Mouse (Mus musculus): ENCODE results near the gene Dmrt3.

The Dmrt3 gene

GRCm38 (mm10) chr19:25622291-25623251 lies 12.5 kb downstream of the Dmrt3 start:
- DNase-seq (ENCODE audit: low spot score), result no peak

DNA sequence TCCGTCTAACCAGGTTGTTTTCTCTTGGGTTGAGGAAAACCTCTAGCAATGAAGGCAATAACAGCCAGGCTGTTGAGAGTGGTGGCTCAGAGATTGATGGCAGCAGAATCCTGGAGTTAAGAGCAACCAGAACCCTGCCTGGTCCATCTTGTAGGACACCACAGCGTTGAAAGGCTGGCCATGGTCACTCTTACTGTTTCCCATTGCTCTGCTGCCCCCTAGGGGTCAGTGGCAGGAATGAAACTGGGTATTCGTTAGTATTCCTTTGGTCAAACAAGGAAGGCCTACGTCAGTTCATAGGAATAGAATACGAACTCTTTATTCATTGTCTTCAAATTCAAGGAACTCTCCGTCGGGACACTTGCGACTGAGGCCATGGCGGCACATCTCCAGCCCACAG lies 18.4 kb downstream of the Dmrt3 start:
- no peak for DNase-seq (ENCODE audit: low spot score)

DNA sequence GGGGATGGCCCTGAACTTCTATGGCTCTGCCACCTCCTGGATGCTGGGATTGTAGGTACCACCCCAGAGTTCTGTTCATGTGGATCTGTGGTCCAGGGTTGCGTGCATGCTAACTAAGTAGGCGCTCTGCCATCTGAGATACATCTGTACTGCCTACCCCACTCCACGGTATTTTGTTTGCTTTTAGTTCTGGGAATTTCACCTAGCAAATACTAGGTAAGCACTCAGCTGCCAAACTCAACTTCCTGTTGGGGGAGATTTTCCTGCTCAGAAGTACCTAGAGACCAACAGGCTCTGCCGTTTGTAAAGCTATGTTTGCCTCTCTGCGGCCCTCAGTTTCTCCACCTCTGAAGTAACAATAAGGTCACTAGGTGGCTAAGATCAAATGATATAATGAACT lies 25.0 kb downstream of the Dmrt3 start:
- no peak for DNase-seq (ENCODE audit: low spot score)

DNA sequence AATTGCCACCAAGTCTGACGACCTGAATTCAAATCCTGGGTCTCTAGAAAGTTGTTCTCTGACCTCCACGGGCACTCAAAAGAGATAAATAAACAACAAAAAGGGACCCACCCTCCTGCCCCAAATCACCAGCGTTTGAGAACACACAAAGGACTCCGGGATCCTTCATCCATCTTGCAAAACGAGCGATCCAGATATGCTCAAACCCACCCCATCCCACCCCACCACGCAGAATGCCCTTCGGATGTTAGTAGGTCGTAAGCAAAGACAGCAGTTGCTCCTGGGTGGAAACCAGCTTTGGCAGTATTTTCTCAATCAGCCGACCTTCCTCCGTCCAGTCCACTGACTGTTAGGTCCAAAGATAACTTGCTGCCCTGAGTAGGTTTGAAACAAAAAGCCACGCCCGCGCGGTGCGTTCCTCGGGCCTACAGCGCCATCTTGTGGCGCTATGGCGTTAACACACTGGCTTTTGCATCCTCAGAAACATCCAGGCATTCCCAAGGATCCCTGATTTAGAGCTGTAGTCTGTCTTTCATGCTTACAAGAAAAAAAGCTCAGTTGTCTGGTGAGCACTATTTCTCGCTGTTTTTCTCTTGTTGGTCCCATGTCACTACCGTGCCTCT lies 25.6 kb downstream of the Dmrt3 start:
- no peak for DNase-seq (ENCODE audit: low spot score)

DNA sequence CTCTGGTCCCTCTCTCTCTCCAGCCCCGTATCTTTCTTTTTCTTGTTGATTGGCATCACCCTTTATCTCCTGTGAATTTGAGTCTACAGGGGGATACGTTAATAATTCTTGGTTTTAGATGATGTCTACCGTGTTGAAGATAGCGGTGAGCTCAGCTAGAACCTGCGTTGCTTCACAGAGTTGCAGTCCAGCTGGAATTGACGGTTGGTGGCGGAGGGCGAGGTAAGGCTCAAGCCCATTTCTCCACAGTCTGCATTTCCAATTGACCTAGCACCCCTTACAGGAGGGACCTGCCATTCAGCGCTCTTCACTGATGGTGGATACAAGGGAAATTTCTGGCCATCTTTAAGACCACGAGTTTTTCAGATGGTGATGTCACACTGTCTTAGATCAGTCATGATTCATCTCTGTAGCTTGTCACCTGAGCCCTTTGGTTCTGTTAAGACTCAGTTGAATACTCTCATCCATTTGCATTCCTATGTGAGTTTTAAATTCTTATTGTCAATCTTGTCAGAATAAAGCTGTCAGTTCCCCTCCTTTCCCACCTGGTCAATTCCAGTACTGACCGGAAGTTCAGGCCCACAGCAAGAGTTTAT lies 28.8 kb downstream of the Dmrt3 start:
- no peak for DNase-seq (ENCODE audit: low spot score)

DNA sequence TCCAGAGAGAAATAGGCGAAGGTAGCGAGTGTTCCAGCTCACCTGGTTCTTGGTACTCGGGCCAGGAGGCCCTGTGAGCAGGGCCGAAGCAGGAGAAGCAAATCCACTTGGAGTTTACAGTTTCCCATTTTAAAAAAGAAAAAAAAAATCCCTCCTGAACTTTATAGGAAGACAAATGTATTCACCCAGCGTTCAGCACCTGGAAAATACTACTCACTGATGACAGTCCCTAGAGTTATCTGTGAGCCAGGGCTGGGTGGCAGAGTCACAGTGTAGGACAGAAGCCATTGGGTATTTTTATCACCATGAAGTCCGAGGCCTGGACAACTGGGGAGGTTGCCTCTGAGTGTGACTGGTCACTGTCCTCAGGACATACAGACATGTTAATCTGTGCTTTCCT lies 31.7 kb downstream of the Dmrt3 start:
- no peak for DNase-seq (ENCODE audit: low spot score)

- no peak for DNase-seq (ENCODE audit: low spot score)
These were observed 37.0 kb downstream of the Dmrt3 start for GRCm38 (mm10) chr19:25647136-25647535.

GRCm38 (mm10) chr19:25648701-25649100 lies 38.6 kb downstream of the Dmrt3 start:
- DNase-seq (ENCODE audit: low spot score), result no peak

DNA sequence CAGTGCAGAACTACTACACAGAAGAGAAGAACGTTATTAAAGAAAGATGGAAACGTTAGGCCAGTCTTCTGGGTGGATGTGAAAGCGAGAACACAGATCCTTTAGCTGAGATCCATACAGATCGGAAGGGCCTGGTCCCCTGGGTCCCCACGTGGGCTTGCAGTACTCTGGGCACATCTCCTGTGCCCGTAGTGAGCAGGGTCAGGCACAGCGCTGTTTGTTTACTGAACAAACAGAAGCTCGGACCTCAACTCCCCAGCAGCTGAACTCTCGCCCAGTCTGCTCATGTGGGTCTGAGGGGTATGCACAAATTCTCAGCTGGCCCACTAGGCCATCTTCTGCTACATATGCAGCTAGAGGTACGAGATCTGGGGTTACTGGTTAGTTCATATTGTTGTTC lies 40.4 kb downstream of the Dmrt3 start:
- no peak for DNase-seq (ENCODE audit: low spot score)

DNA sequence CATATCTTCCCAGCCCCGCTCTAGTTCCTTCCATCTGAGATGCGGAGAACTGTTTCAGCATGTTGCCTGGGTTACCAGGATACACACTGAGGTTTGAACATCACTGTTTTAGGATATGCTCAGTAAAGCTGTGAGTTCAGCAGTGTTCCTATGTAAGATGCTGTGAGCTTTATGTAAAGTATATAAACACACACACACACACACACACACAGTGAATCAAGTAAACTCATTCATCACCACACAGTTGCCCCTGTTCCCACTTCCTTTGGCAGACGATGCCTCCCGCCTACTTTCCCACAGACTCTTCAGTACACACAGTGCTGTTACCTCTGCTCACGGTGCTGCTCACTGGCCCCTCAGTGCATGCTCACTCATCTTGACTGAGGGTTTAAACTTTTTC lies 42.5 kb downstream of the Dmrt3 start:
- no peak for DNase-seq (ENCODE audit: low spot score)

DNA sequence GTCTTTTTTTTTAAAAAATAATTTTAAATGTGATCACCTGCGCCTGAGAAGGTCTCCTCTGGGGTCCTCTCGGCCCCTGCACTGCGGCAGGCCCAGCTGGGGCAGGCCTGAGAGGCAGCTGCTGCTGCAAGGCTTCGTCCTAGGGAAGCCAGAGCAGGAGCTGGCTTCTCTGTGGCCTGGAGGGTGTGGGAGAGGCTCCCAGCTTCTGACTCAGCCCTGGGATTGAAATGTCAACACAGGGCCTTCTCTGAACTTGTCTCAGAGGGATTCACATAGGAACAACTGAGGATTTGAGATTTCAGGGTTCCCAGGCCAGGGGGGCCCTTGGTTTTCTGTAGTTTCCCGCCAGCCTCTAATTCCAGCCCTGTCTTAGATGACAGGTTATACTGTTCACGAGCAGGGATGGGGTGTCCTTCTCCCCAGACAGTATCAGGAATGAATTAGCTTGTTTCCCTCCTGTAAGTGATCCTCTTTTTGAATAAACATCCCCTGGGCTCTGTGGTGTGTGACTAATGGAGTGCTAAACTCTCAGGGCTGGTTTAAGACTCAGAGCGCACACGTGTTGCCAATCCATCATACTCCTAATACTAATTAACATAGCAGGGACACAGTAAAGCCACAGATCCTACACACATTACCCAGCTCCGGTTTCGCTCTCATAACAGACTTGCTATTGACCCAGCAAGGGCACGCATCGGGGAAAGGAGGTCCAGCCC lies 44.1 kb downstream of the Dmrt3 start:
- no peak for DNase-seq (ENCODE audit: low spot score)

DNA sequence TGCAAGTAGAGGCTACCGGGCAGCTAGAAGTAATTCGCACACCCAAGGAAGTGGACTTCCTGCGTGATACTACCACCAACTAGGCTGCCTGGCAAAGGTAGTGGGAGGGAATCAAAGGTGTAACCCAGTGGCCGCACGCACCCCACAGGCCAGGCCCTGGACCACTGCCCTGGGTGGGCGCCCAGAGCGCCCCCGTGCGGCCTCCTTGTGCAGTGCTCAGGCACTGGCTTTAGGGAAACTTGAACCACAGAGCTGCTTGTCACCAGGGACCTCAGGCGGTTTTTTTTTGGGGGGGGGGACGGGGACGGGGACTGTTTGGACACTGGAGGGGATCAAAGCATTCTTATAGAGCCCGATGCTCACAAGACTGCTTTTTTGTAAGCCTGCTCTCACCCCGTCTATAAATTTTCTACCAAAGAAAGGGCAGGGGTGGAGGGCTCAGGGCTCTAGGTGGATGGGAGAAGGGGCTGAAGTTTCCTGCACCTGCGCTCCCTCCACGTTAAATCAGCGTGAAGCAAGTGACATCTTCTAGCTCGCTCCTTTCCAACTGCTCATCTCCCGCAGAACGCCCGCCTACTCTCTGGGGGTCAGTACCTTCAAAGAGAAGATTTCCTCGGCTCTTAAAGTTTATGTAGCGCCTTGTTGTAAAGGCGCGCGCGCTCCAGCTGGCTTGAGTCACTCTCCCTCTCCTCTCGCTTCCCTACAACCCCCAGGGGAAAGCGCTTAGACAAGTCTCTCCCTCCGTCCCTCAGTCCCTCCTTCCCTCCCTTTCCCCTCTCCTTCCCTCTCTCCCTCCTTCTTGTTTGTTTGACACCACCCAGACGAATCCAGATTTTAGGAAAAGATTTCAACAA lies 55.6 kb downstream of the Dmrt3 start:
- no peak for DNase-seq (ENCODE audit: low spot score)

- no peak for DNase-seq (ENCODE audit: low spot score)
These were observed 57.7 kb downstream of the Dmrt3 start for GRCm38 (mm10) chr19:25667836-25668235.

- no peak for DNase-seq (ENCODE audit: low spot score)
These were observed 59.6 kb downstream of the Dmrt3 start for GRCm38 (mm10) chr19:25669593-25670248.

- DNase-seq (ENCODE audit: low spot score), result no peak
These were observed 60.6 kb downstream of the Dmrt3 start for GRCm38 (mm10) chr19:25670571-25671285.

DNA sequence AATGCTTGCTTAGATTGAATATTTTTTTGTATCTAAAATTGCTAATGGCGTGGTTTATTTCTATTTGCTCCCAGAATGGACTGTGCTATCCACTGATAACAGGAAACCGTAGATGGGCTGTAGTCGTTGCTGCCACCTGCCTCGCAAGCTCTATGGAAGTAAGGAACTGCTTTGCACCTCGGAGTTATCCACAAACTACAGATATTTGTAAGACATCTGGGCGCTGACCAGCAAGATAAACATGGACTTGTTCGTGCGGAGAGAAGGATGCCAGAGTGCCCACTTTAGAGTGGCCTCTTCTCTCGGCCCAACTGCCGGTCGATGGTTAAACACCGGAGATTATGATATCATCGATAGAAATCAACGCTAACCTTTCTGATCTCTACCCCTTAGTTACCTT lies 61.6 kb downstream of the Dmrt3 start:
- DNase-seq (ENCODE audit: low spot score), result no peak

- no peak for DNase-seq (ENCODE audit: low spot score)
These were observed 62.2 kb downstream of the Dmrt3 start, which contains the start of gene Dmrt2 for GRCm38 (mm10) chr19:25672101-25672950. Gene Dmrt2 (plus strand): TSS chr19:25672411.
